Mouse (Mus musculus) heart, postnatal 0 days (tissue): ENCODE measurements at regions not wholly inside any gene's neighbourhood (a gene's known extent, or its start where the extent isn't known, plus 50 kb on each side); places are given as distances from the start of the nearest gene placed in this dataset.

ENCODE experiments used
- ATAC-seq: fragments of 200-750 bp; cut with Nextera tagmentation; 2 replicates; pipeline ENCODE4 v1.8.0; 2017; ENCODE audit warnings: low read depth, moderate number of reproducible peaks, moderate library complexity; ENCODE audit not compliant: insufficient read depth
- DNase-seq: peaks from one replicate; pipeline ENCODE4 v3.0.0-alpha.2; 2016; ENCODE audit warnings: low spot score
- H3K27ac ChIP-seq: fragments of 300-500 bp; sonication (generic); 2 replicates; pipeline ENCODE4 v1.5.1; 2014; ENCODE audit warnings: low read depth, mild to moderate bottlenecking
- H3K27me3 ChIP-seq: fragments of 300-500 bp; sonication (generic); 2 replicates; pipeline ENCODE4 v1.6.1; 2014; ENCODE audit warnings: low read length, mixed read lengths; ENCODE audit not compliant: control insufficient read depth, insufficient read depth
- H3K36me3 ChIP-seq: fragments of 300-500 bp; sonication (generic); replicated peaks from 2 replicates; pipeline ENCODE4 v1.6.1; 2014; ENCODE audit warnings: low read length, mixed read lengths; ENCODE audit not compliant: control insufficient read depth, insufficient read depth
- H3K4me1 ChIP-seq: fragments of 300-500 bp; sonication (generic); 2 replicates; pipeline ENCODE4 v1.6.1; 2014; ENCODE audit warnings: antibody characterized with exemption; ENCODE audit not compliant: control insufficient read depth, insufficient read depth
- H3K4me2 ChIP-seq: fragments of 300-500 bp; sonication (generic); 2 replicates; pipeline ENCODE4 v1.6.1; 2014; ENCODE audit warnings: low read depth, mild to moderate bottlenecking, low read length, moderate library complexity
- H3K4me3 ChIP-seq: fragments of 300-500 bp; sonication (generic); 2 replicates; pipeline ENCODE4 v1.5.1; 2014; ENCODE audit warnings: low read depth, low read length
- H3K9ac ChIP-seq: fragments of 300-500 bp; sonication (generic); replicated peaks from 2 replicates; pipeline ENCODE4 v1.6.1; 2014; ENCODE audit warnings: low read depth, low read length, mixed read lengths
- H3K9me3 ChIP-seq: fragments of 300-500 bp; sonication (generic); replicated peaks from 2 replicates; pipeline ENCODE4 v1.6.1; 2016; ENCODE audit warnings: low read length; ENCODE audit not compliant: control insufficient read depth
- CTCF ChIP-seq: IDR thresholded peaks from 2 replicates; pipeline ENCODE4 v1.5.1; 2016; ENCODE audit warnings: antibody characterized with exemption, control low read depth, low read depth
- EP300 ChIP-seq: IDR thresholded peaks from 2 replicates; pipeline ENCODE4 v1.6.1; 2016; ENCODE audit warnings: antibody characterized with exemption, low read depth
- WGBS: fragments of 180-500 bp; shearing (Covaris S2); extraction: QIAGEN DNeasy Blood & Tissue Kit; methylation state at CpG from one replicate; pipeline ENCODE4 v1.1.7; 2014; 5-methylcytosine and 5-hydroxymethylcytosine counted together

GRCm38 (mm10) chr13:60305028-60305810 is 128.1 kb upstream of the Gas1 start:
- Histone ChIP-seq H3K27me3 (no peaks in the 10 kb centered on the region), H3K4me1 (peaks cover 11% of the 10 kb centered on the region), H3K9me3 (no peaks in the 10 kb centered on the region), H3K9ac (no peak overlapping the region), H3K4me2 (no peak overlapping the region), H3K27ac (no peak overlapping the region), H3K4me3 (no peak overlapping the region), H3K36me3 (no peaks in the 10 kb centered on the region)
- DNase-seq: no peak
- WGBS: 62% methylated on average over 1 of the region's 1 CpGs
- no peak for TF ChIP-seq CTCF
- TF ChIP-seq EP300: no peak
- ATAC-seq: no peak

GRCm38 (mm10) chr13:60308062-60308801 is 131.1 kb upstream of the Gas1 start:
- Histone ChIP-seq H3K4me3 (no peak overlapping the region), H3K27me3 (no peaks in the 10 kb centered on the region), H3K9ac (no peak overlapping the region), H3K36me3 (no peaks in the 10 kb centered on the region), H3K4me2 (no peak overlapping the region), H3K27ac (peak overlapping the region; percentile 67), H3K9me3 (no peaks in the 10 kb centered on the region), H3K4me1 (peaks cover 11% of the 10 kb centered on the region)
- TF ChIP-seq CTCF: no peak
- TF ChIP-seq EP300: no peak
- ATAC-seq (peak; percentile 85), DNase-seq (peak; percentile 69)
- 32% methylated on average over 13 of the region's 13 CpGs for WGBS

- Histone ChIP-seq H3K4me3 (no peak overlapping the region), H3K27ac (no peak overlapping the region), H3K4me1 (peaks cover 11% of the 10 kb centered on the region), H3K4me2 (no peak overlapping the region), H3K36me3 (no peaks in the 10 kb centered on the region), H3K9me3 (no peaks in the 10 kb centered on the region), H3K9ac (no peak overlapping the region), H3K27me3 (no peaks in the 10 kb centered on the region)
- ATAC-seq (no peak), DNase-seq (no peak)
- 70% methylated on average over 12 of the region's 12 CpGs for WGBS
- TF ChIP-seq CTCF (no peak), EP300 (no peak)
Measured at GRCm38 (mm10) chr13:60309482-60309881, 132.3 kb upstream of the Gas1 start.

GRCm38 (mm10) chr13:60309926-60310325 is 132.8 kb upstream of the Gas1 start:
- DNase-seq (no peak), ATAC-seq (no peak)
- Histone ChIP-seq H3K9me3 (no peaks in the 10 kb centered on the region), H3K27ac (no peak overlapping the region; the same call in 1 of the 2 replicates), H3K9ac (no peak overlapping the region), H3K36me3 (no peaks in the 10 kb centered on the region), H3K4me3 (no peak overlapping the region), H3K27me3 (no peaks in the 10 kb centered on the region), H3K4me1 (peaks cover 11% of the 10 kb centered on the region), H3K4me2 (no peak overlapping the region)
- 78% methylated on average over 4 of the region's 4 CpGs for WGBS
- TF ChIP-seq EP300 (no peak), CTCF (no peak)

GRCm38 (mm10) chr13:60312397-60313085 is 135.4 kb upstream of the Gas1 start:
- no peaks in the 10 kb centered on the region for H3K9me3 ChIP-seq
- no peak overlapping the region for H3K4me2 ChIP-seq
- H3K36me3 ChIP-seq: no peaks in the 10 kb centered on the region
- WGBS: 61% methylated on average over 7 of the region's 7 CpGs
- TF ChIP-seq EP300 (no peak), CTCF (peak; percentile 33)
- peaks cover 11% of the 10 kb centered on the region for H3K4me1 ChIP-seq
- no peak for ATAC-seq
- H3K9ac ChIP-seq: no peak overlapping the region
- H3K27ac ChIP-seq: no peak overlapping the region
- no peak overlapping the region for H3K4me3 ChIP-seq
- H3K27me3 ChIP-seq: no peaks in the 10 kb centered on the region
- DNase-seq: no peak
